Mouse (Mus musculus) stomach, embryonic 14.5 days (tissue): ENCODE results near the gene Nfkbil1. TPM values are rescaled to one million over a fixed set of nuclear protein-coding genes. Genes with fewer than 3 reads are reported as not detected.

ENCODE experiments used
- ATAC-seq: fragments of 200-750 bp; cut with Nextera tagmentation; 2 replicates; pipeline ENCODE4 v1.8.0; 2017; ENCODE audit warnings: low read depth, moderate TSS enrichment; ENCODE audit not compliant: insufficient number of reproducible peaks, insufficient read depth, low FRiP score
- H3K27ac ChIP-seq: fragments of 300-500 bp; sonication (generic); 2 replicates; pipeline ENCODE4 v1.5.1; 2014; ENCODE audit warnings: mild to moderate bottlenecking, low read length, moderate library complexity, mixed read lengths
- H3K27me3 ChIP-seq: fragments of 300-500 bp; sonication (generic); 2 replicates; pipeline ENCODE4 v1.6.1; 2014; ENCODE audit warnings: low read length, control low read depth, mixed read lengths; ENCODE audit not compliant: control insufficient read depth, insufficient read depth
- H3K36me3 ChIP-seq: fragments of 300-500 bp; sonication (generic); 2 replicates; pipeline ENCODE4 v1.6.1; 2014; ENCODE audit warnings: mild to moderate bottlenecking, control low read depth, low read length, moderate library complexity, mixed read lengths; ENCODE audit not compliant: control insufficient read depth, insufficient read depth
- H3K4me1 ChIP-seq: fragments of 300-500 bp; sonication (generic); 2 replicates; pipeline ENCODE4 v1.6.1; 2014; ENCODE audit warnings: low read length, control low read depth, mixed read lengths; ENCODE audit not compliant: control insufficient read depth, insufficient read depth
- H3K4me2 ChIP-seq: fragments of 300-500 bp; sonication (generic); replicated peaks from 2 replicates; pipeline ENCODE4 v1.6.1; 2014; ENCODE audit warnings: low read depth, low read length, control low read depth
- H3K4me3 ChIP-seq: fragments of 300-500 bp; sonication (generic); 2 replicates; pipeline ENCODE4 v1.5.1; 2014; ENCODE audit warnings: low read depth, low read length, control low read depth
- H3K9ac ChIP-seq: fragments of 300-500 bp; sonication (generic); replicated peaks from 2 replicates; pipeline ENCODE4 v1.6.1; 2014; ENCODE audit warnings: low read depth, mild to moderate bottlenecking, control low read depth, low read length, moderate library complexity, mixed read lengths
- H3K9me3 ChIP-seq: fragments of 300-500 bp; sonication (generic); 2 replicates; pipeline ENCODE4 v1.6.1; 2016; ENCODE audit warnings: low read depth, low read length, control low read depth; ENCODE audit not compliant: control insufficient read depth
- WGBS: fragments of 180-500 bp; shearing (Covaris S2); extraction: QIAGEN DNeasy Blood & Tissue Kit; methylation state at CpG from one replicate; pipeline ENCODE4 v1.1.7; 2014; 5-methylcytosine and 5-hydroxymethylcytosine counted together
- polyA plus RNA-seq: library from polyadenylated mRNA; unstranded; fragments of >200 nt; fragmentation: Nextera tagmentation; extraction: Ambion mirVana; gene quantifications from 2 replicates; pipeline ENCODE4 v1.2.1, GENCODE M21; 2014

Gene Nfkbil1
- polyA plus RNA-seq, 1 experiment from 2014 or later: 3.5 TPM

DNA sequence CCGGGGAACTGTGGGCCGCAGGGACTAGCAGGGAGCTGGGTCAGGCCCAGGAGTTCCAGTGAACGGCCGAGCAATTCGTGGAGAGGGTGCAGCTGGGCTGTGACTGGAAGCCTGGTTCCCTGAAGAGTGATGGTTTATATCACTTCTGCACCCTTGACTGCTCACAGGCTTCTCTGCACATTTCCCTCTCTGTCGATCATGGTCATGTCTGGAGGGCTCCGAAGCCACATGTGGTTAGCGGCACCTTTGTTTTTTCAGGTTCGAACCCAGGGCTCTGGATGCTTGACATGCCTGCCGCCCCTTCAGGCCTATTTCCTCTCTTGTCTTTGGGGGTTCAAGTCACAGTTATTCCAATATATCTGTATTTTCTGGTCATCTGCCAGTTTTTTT is 30.2 kb downstream of the Nfkbil1 start:
- H3K4me1 ChIP-seq: no peaks in the 10 kb centered on the region
- 52% methylated on average over 10 of the region's 10 CpGs for WGBS
- H3K27ac ChIP-seq: no peak overlapping the region
- H3K4me3 ChIP-seq: no peak overlapping the region
- 0 out of 2 replicates have a peak, but pooled peaks cover 5% of the 10 kb centered on the region for H3K27me3 ChIP-seq
- H3K9me3 ChIP-seq: no peaks in the 10 kb centered on the region
- no peak overlapping the region for H3K9ac ChIP-seq
- no peak overlapping the region for H3K4me2 ChIP-seq
- H3K36me3 ChIP-seq: no peaks in the 10 kb centered on the region
- no peak for ATAC-seq

DNA sequence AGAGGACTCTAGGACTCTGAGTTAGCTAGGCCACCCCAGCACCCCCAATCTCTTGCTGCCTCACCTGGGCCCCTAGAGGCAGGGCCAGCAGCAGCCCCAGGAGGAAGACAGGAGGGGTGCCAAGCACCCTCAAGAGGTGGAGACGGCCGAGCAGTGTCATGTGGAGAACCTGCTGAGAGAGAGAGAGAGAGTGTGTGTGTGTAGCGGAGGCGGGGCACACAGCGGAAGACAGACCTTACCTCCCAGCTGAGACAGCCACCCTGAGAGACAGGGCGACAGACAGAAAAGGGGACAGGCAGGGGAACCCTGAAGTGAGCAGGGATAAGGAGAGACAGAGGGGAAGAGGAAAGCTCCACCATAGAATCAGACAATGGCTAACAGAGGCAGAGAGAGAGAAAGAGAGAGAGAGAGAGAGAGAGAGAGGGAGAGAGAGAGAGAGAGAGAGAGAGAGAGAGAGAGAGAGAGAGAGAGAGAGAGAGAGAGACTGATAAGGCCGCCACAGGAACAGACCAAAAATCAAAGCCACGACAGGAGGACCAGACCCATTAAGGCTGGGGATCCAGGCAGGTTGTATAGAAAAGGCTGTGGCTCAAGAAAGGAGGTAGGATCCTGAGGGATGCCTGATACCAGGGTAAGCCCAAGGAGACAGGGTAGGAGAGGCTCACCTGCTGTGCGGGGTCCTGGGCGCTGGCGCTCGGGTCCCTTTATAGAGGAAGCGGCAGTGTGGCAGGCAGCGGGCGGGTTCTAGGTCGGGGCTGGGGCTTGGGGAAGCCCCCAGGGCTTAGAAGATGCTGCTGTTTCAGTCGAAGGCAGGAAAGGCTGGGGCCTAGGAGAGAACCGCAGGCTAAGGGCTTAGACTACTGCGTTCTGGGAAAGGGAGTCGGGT is 30.9 kb downstream of the Nfkbil1 start, which contains the start of gene Lta:
Lta (minus strand) TSS at position 858 of the 886 bp plus-strand sequence.
- 32% methylated on average over 20 of the region's 20 CpGs for WGBS
- no peaks in the 10 kb centered on the region for H3K4me1 ChIP-seq
- no peaks in the 10 kb centered on the region for H3K9me3 ChIP-seq
- H3K27me3 ChIP-seq: 0 out of 2 replicates have a peak, but pooled peaks cover 5% of the 10 kb centered on the region
- H3K27ac ChIP-seq: no peak within 1 kb of the TSS
- no peak within 1 kb of the TSS for H3K4me3 ChIP-seq
- no peak for ATAC-seq
- no peak within 1 kb of the TSS for H3K4me2 ChIP-seq
- no peak within 1 kb of the TSS for H3K9ac ChIP-seq
- H3K36me3 ChIP-seq: no peaks in the 10 kb centered on the region

DNA sequence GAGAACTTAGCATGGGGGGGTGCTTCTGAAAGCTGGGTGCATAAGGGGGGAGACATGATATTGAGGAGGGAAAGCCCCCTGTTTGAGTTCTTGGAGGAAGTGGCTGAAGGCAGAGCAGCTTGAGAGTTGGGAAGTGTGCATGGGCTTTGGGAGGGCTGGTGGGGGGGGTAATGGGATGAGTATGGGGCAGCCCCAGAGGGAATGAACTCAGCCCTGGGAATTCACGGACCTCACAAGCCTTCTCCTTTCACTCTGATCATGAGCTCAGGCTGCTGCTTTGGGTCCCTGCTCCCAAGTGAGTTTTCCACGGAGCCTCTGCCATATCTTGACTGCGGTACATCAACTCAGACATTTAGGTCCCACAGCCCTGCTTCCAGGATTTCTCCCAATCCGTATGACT is 33.1 kb downstream of the Nfkbil1 start:
- 76% methylated on average over 4 of the region's 4 CpGs for WGBS
- no peak overlapping the region for H3K4me3 ChIP-seq
- no peaks in the 10 kb centered on the region for H3K36me3 ChIP-seq
- no peak overlapping the region for H3K27ac ChIP-seq
- H3K4me1 ChIP-seq: no peaks in the 10 kb centered on the region
- no peaks in the 10 kb centered on the region for H3K9me3 ChIP-seq
- 0 out of 2 replicates have a peak, but pooled peaks cover 5% of the 10 kb centered on the region for H3K27me3 ChIP-seq
- no peak overlapping the region for H3K4me2 ChIP-seq
- H3K9ac ChIP-seq: no peak overlapping the region
- no peak for ATAC-seq

DNA sequence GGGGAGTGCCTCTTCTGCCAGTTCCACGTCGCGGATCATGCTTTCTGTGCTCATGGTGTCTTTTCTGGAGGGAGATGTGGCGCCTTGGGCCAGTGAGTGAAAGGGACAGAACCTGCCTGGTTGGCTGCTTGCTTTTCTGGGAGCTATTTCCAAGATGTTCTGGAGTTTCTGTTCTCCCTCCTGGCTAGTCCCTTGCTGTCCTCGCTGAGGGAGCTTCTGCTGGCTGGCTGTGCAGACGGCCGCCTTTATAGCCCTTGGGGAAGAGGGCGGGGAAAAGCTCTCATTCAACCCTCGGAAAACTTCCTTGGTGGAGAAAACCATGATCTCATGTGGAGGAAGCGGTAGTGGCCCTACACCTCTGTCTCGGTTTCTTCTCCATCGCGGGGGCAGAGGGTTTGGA is 33.8 kb downstream of the Nfkbil1 start, which contains the start of gene Tnf:
Tnf (minus strand) TSS at position 221 of the 400 bp plus-strand sequence.
- Histone ChIP-seq H3K36me3 (no peaks in the 10 kb centered on the region), H3K27ac (no peak within 1 kb of the TSS), H3K9me3 (no peaks in the 10 kb centered on the region), H3K4me3 (no peak within 1 kb of the TSS), H3K9ac (no peak within 1 kb of the TSS), H3K4me1 (no peaks in the 10 kb centered on the region), H3K27me3 (0 out of 2 replicates have a peak, but pooled peaks cover 5% of the 10 kb centered on the region), H3K4me2 (no peak within 1 kb of the TSS)
- no peak for ATAC-seq
- WGBS: 33% methylated on average over 13 of the region's 13 CpGs

DNA sequence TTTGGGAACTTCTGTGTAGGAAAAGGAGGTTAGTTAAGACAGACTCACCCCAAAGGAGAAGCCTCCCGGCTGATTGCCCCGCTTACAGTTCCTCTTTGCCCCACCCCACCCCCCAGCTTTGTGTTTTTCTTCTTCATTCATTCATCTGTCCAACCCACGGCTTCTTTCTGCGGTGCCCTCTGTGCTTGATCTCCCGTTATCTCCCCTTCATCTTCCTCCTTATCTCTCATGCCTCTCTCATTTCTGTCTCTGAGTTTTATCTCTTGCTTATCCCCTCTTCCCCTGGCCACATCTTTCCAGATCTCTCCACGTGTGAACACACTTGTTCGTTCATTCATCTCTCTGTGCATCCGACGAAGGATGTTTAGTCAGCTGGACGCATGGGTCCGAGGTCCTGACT is 34.5 kb downstream of the Nfkbil1 start:
- Histone ChIP-seq H3K9me3 (no peaks in the 10 kb centered on the region), H3K4me3 (no peak overlapping the region), H3K4me1 (no peaks in the 10 kb centered on the region), H3K9ac (no peak overlapping the region), H3K36me3 (no peaks in the 10 kb centered on the region), H3K27ac (no peak overlapping the region), H3K4me2 (no peak overlapping the region), H3K27me3 (peaks cover 6% of the 10 kb centered on the region; the same call in 1 of the 2 replicates)
- WGBS: 58% methylated on average over 11 of the region's 11 CpGs
- ATAC-seq: no peak

DNA sequence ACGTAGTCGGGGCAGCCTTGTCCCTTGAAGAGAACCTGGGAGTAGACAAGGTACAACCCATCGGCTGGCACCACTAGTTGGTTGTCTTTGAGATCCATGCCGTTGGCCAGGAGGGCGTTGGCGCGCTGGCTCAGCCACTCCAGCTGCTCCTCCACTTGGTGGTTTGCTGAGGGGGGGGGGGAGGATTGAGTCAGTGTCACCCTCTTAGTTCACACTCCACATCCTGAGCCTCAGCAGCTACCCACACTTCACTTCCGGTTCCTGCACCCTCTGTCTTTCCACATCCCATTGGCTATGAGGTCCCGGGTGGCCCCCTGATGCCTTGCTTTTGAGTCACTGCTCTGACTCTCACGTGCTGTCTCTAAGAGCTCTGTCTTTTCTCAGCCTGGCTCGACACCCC is 35.2 kb downstream of the Nfkbil1 start:
- no peak overlapping the region for H3K27ac ChIP-seq
- H3K27me3 ChIP-seq: peaks cover 12% of the 10 kb centered on the region
- H3K9ac ChIP-seq: no peak overlapping the region
- 77% methylated on average over 11 of the region's 11 CpGs for WGBS
- H3K9me3 ChIP-seq: no peaks in the 10 kb centered on the region
- H3K4me3 ChIP-seq: no peak overlapping the region
- no peak overlapping the region for H3K4me2 ChIP-seq
- H3K4me1 ChIP-seq: peaks cover 2% of the 10 kb centered on the region; the same call in 1 of the 2 replicates
- ATAC-seq: no peak
- H3K36me3 ChIP-seq: no peaks in the 10 kb centered on the region

DNA sequence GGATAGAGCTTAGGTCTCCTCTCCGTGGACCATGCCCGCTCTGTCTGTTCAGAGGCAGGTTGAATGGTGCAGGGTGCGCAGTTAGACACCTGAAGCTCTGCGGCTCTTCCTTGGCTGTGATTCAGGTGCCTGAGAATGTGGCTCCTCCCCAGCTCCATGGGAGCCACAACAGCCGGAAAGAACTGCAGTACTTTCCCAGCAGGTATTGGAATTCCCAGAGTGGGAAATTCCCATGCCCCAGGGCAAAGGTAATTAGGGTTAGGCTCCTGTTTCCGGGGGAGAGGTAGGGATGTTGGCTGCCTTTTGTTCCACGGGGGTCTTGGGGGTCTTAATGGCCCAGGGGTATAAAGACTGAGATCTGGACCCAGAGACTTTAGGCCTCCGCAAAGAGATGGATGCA is 36.6 kb downstream of the Nfkbil1 start:
- H3K36me3 ChIP-seq: no peaks in the 10 kb centered on the region
- H3K4me2 ChIP-seq: no peak overlapping the region
- H3K27ac ChIP-seq: no peak overlapping the region
- no peaks in the 10 kb centered on the region for H3K9me3 ChIP-seq
- no peak for ATAC-seq
- peaks cover 14% of the 10 kb centered on the region; the same call in 1 of the 2 replicates for H3K4me1 ChIP-seq
- WGBS: 31% methylated on average over 8 of the region's 8 CpGs
- H3K27me3 ChIP-seq: peaks cover 13% of the 10 kb centered on the region
- H3K9ac ChIP-seq: no peak overlapping the region
- H3K4me3 ChIP-seq: no peak overlapping the region

DNA sequence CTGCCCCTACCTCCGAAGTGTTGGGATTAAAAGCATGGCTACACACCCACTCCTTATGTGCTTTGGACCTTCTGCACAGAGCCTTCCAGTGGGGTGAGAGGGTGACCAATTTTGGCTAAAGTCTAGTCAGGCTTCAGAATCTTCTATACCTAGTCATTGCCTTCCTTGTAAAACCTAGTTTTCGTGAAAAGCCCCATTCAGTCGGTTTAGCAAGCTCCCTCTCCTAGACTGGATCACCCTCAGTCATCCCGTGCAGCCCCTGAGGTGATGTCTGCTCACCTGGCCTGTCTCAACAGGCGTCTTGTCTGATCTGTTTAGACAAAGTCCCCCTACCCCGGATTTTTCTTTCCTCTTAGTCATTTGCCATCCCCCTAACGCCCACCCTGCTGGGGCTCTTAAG is 37.6 kb downstream of the Nfkbil1 start:
- ATAC-seq: no peak
- no peak overlapping the region for H3K4me2 ChIP-seq
- H3K27me3 ChIP-seq: peaks cover 13% of the 10 kb centered on the region
- H3K9me3 ChIP-seq: no peaks in the 10 kb centered on the region
- no peak overlapping the region for H3K9ac ChIP-seq
- H3K36me3 ChIP-seq: no peaks in the 10 kb centered on the region
- no peak overlapping the region for H3K4me3 ChIP-seq
- peaks cover 14% of the 10 kb centered on the region; the same call in 1 of the 2 replicates for H3K4me1 ChIP-seq
- 56% methylated on average over 7 of the region's 7 CpGs for WGBS
- H3K27ac ChIP-seq: no peak overlapping the region
